Comparison of ENCODE assay signal across 15 mouse cellular contexts in the genomic region with DNA sequence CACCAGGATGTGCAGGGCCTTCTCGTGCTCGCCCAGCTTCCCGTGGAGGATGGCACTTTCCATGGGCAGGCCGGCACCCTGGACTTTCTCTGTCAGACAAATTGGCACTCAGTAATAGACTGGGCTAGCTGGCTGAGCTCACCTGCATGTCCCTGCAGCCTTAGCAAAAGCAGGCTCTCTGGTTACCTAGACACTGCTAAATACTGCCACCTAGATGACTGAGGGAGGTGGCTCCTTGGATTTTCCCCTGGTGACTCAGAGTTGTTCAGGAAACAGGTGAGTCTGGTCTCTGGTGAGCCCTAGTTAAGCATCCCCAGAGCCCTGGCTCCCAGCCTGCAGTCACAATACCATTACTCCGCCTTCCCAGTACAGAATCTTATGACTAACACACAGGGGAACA. TPM values are rescaled to one million over a fixed set of nuclear protein-coding genes. Genes with fewer than 3 reads are reported as not detected.
A peak's percentile ranks its signal among the peaks of the same experiment; 100 is the strongest.
DNase-seq lines count a peak whose midpoint lies in the region; ATAC-seq and TF ChIP-seq lines count a peak whose summit lies in the region.
"Had no signal": no experiment of that assay in that cellular context is flagged by ENCODE, and none has a peak within 500 bp of the region (broad histone marks: within the 10 kb centered on the region; RNA-seq: fewer than 3 reads in every experiment).

No protein-coding gene starts in this region.

- ATAC-seq in intestine, embryonic 16.5 days: peak; percentile 31; the same call in 1 of the 2 replicates
- ATAC-seq in intestine, embryonic 15.5 days: no peak
- ATAC-seq in lung, postnatal 0 days: no peak
- ATAC-seq in neural tube, embryonic 15.5 days (ENCODE audit: low FRiP score): 0 out of 2 replicates have a peak, but pooled peaks have one; percentile 32
- ATAC-seq: liver, postnatal 0 days had no signal

- no peak overlapping the region for H3K4me3 ChIP-seq in intestine, embryonic 16.5 days (ENCODE audit: low read length)
- H3K4me3 ChIP-seq in intestine, embryonic 15.5 days (replicated peaks): no peak overlapping the region
- no peak overlapping the region for H3K4me3 ChIP-seq in lung, postnatal 0 days (ENCODE audit: low read depth, low read length)
- no peak overlapping the region for H3K4me3 ChIP-seq in neural tube, embryonic 15.5 days (replicated peaks)
- H3K4me3 ChIP-seq in cerebellum, adult 2 months (replicated peaks; ENCODE audit: insufficient read depth, low read depth, low read length): no peak overlapping the region
- H3K4me3 ChIP-seq: erythroblast, embryonic 14.5 days; gastrocnemius, adult 2 months; heart, embryonic 10.5 days; limb, embryonic 12.5 days; stomach, embryonic 15.5 days had no signal

- TF ChIP-seq EP300 in lung, postnatal 0 days (IDR thresholded peaks at IDR 0.05): no peak

- no peaks in the 10 kb centered on the region for H3K4me1 ChIP-seq in intestine, embryonic 16.5 days (ENCODE audit: control insufficient read depth, insufficient read depth, low read length)
- H3K4me1 ChIP-seq in intestine, embryonic 15.5 days (replicated peaks): 0 out of 2 replicates have a peak, but pooled peaks cover under 1% of the 10 kb centered on the region
- H3K4me1 ChIP-seq in lung, postnatal 0 days (ENCODE audit: insufficient read depth, low read depth, low read length): no peaks in the 10 kb centered on the region
- H3K4me1 ChIP-seq in neural tube, embryonic 15.5 days: no peaks in the 10 kb centered on the region
- no peaks in the 10 kb centered on the region for H3K4me1 ChIP-seq in cerebellum, adult 2 months (ENCODE audit: control insufficient read depth, insufficient read depth, low read length)
- H3K4me1 ChIP-seq: limb, embryonic 12.5 days; stomach, embryonic 15.5 days had no signal

- no peak overlapping the region for H3K9ac ChIP-seq in intestine, embryonic 16.5 days (ENCODE audit: low read depth, low read length)
- no peak overlapping the region for H3K9ac ChIP-seq in intestine, embryonic 15.5 days
- no peak overlapping the region for H3K9ac ChIP-seq in lung, postnatal 0 days (replicated peaks; ENCODE audit: low read depth)
- H3K9ac ChIP-seq in neural tube, embryonic 15.5 days (replicated peaks): no peak overlapping the region
- H3K9ac ChIP-seq: limb, embryonic 12.5 days; liver, postnatal 0 days; stomach, embryonic 15.5 days had no signal

- H3K9me3 ChIP-seq in intestine, embryonic 16.5 days (ENCODE audit: control insufficient read depth, low read length): no peaks in the 10 kb centered on the region
- H3K9me3 ChIP-seq in intestine, embryonic 15.5 days: no peaks in the 10 kb centered on the region
- H3K9me3 ChIP-seq in lung, postnatal 0 days (ENCODE audit: low read length): no peaks in the 10 kb centered on the region
- no peaks in the 10 kb centered on the region for H3K9me3 ChIP-seq in neural tube, embryonic 15.5 days (replicated peaks)
- H3K9me3 ChIP-seq: heart, embryonic 10.5 days; limb, embryonic 12.5 days; stomach, embryonic 15.5 days had no signal

- WGBS in intestine, embryonic 16.5 days: 92% methylated on average over 5 of the region's 5 CpGs
- 93% methylated on average over 5 of the region's 5 CpGs for WGBS in intestine, embryonic 15.5 days
- 88% methylated on average over 5 of the region's 5 CpGs for WGBS in lung, postnatal 0 days
- 95% methylated on average over 5 of the region's 5 CpGs for WGBS in neural tube, embryonic 15.5 days
- WGBS in cerebellum, adult 2 months: 84% methylated on average over 5 of the region's 5 CpGs

- H3K27me3 ChIP-seq in intestine, embryonic 16.5 days (replicated peaks; ENCODE audit: control insufficient read depth, insufficient read depth, low read length): no peaks in the 10 kb centered on the region
- H3K27me3 ChIP-seq in intestine, embryonic 15.5 days (replicated peaks): no peaks in the 10 kb centered on the region
- H3K27me3 ChIP-seq in lung, postnatal 0 days (replicated peaks; ENCODE audit: insufficient read depth, low read length): no peaks in the 10 kb centered on the region
- H3K27me3 ChIP-seq in neural tube, embryonic 15.5 days (replicated peaks): no peaks in the 10 kb centered on the region
- no peaks in the 10 kb centered on the region for H3K27me3 ChIP-seq in cerebellum, adult 2 months (ENCODE audit: control insufficient read depth, insufficient read depth, low read length)
- H3K27me3 ChIP-seq: stomach, embryonic 15.5 days had no signal

- 0 out of 2 replicates have a peak, but pooled peaks cover 2% of the 10 kb centered on the region for H3K36me3 ChIP-seq in intestine, embryonic 16.5 days (ENCODE audit: control insufficient read depth, insufficient read depth, low read length)
- H3K36me3 ChIP-seq in intestine, embryonic 15.5 days: 0 out of 2 replicates have a peak, but pooled peaks cover 13% of the 10 kb centered on the region
- H3K36me3 ChIP-seq in lung, postnatal 0 days (ENCODE audit: insufficient read depth, low read length): peaks cover 25% of the 10 kb centered on the region
- peaks cover 80% of the 10 kb centered on the region for H3K36me3 ChIP-seq in neural tube, embryonic 15.5 days

- H3K27ac ChIP-seq in intestine, embryonic 16.5 days (ENCODE audit: low read length): no peak overlapping the region
- H3K27ac ChIP-seq in intestine, embryonic 15.5 days: no peak overlapping the region
- H3K27ac ChIP-seq in lung, postnatal 0 days (ENCODE audit: low read length): no peak overlapping the region
- H3K27ac ChIP-seq in neural tube, embryonic 15.5 days (replicated peaks): no peak overlapping the region
- H3K27ac ChIP-seq in cerebellum, adult 2 months (ENCODE audit: insufficient read depth, low read length): no peak overlapping the region
- H3K27ac ChIP-seq: gastrocnemius, adult 2 months; heart, embryonic 10.5 days; limb, embryonic 12.5 days; stomach, embryonic 15.5 days had no signal

- peak; percentile 37 for DNase-seq in lung, postnatal 0 days (ENCODE audit: low spot score)
- no peak for DNase-seq in lung, postnatal 4 days
- peak; percentile 27 for DNase-seq in brain, embryonic 14.5 days (ENCODE audit: low read depth)
- no peak for DNase-seq in cerebellum, adult 2 months
- DNase-seq: cerebellum, postnatal 36 days; gastrocnemius, adult 2 months; layer of hippocampus, adult 9-11 months; liver, postnatal 0 days had no signal

- no peak overlapping the region for H3K4me2 ChIP-seq in intestine, embryonic 16.5 days (ENCODE audit: low read depth, low read length)
- H3K4me2 ChIP-seq in intestine, embryonic 15.5 days (replicated peaks): no peak overlapping the region
- no peak overlapping the region for H3K4me2 ChIP-seq in lung, postnatal 0 days (replicated peaks; ENCODE audit: low read depth, low read length)
- H3K4me2 ChIP-seq in neural tube, embryonic 15.5 days: no peak overlapping the region
- H3K4me2 ChIP-seq: limb, embryonic 12.5 days; stomach, embryonic 15.5 days had no signal

- peak; percentile 56 for TF ChIP-seq CTCF in lung, postnatal 0 days (IDR thresholded peaks at IDR 0.05)
- TF ChIP-seq CTCF in brain, embryonic 14.5 days (IDR thresholded peaks at IDR 0.05; ENCODE audit: borderline replicate concordance, extremely low read depth, insufficient read depth, insufficient read length): peak; percentile 30; the same call in 1 of the 2 replicates
- TF ChIP-seq CTCF in cerebellum, adult 2 months (IDR thresholded peaks at IDR 0.05; ENCODE audit: borderline replicate concordance, insufficient read depth, low read depth, low read length): no peak

- TF ChIP-seq POLR2A in brain, embryonic 14.5 days (IDR thresholded peaks at IDR 0.05; ENCODE audit: borderline replicate concordance, extremely low read depth, insufficient read depth, insufficient read length, poor library complexity, severe bottlenecking): no peak
- TF ChIP-seq POLR2A in cerebellum, adult 2 months (IDR thresholded peaks at IDR 0.05; ENCODE audit: borderline replicate concordance, insufficient read depth, low read length): no peak

RNA-seq across cellular contexts. Expression of a gene that starts 46.5 kb away (rescaled TPM):
- 8.6 and 9.8 TPM in 2 replicates for polyA plus RNA-seq in intestine, embryonic 16.5 days (2015; fragmentation: Nextera tagmentation; extraction: Ambion mirVana)
- 8.3 and 9.1 TPM in 2 replicates for polyA plus RNA-seq in intestine, embryonic 15.5 days (2015; fragmentation: Nextera tagmentation; extraction: Ambion mirVana)
- polyA plus RNA-seq in lung, postnatal 0 days (2015; fragmentation: Nextera tagmentation; extraction: Ambion mirVana): 7.7 and 8.4 TPM in 2 replicates
- 30.4 and 36.0 TPM in 2 replicates for polyA plus RNA-seq in brain, embryonic 14.5 days (2012; rRNA removed)
- polyA plus RNA-seq in neural tube, embryonic 15.5 days (2015; fragmentation: Nextera tagmentation; extraction: Ambion mirVana): 13.2 and 14.4 TPM in 2 replicates
- polyA plus RNA-seq in cerebellum, adult 2 months (2012; rRNA removed): 37.8 and 39.7 TPM in 2 replicates

RNA-seq across cellular contexts. Expression of a gene that starts 46.6 kb away (rescaled TPM):
- polyA plus RNA-seq in intestine, embryonic 16.5 days (2015; fragmentation: Nextera tagmentation; extraction: Ambion mirVana): 22.3 and 23.6 TPM in 2 replicates
- polyA plus RNA-seq in intestine, embryonic 15.5 days (2015; fragmentation: Nextera tagmentation; extraction: Ambion mirVana): 23.2 and 25.8 TPM in 2 replicates
- polyA plus RNA-seq in lung, postnatal 0 days (2015; fragmentation: Nextera tagmentation; extraction: Ambion mirVana): 16.3 and 17.6 TPM in 2 replicates
- 32.3 and 33.8 TPM in 2 replicates for polyA plus RNA-seq in brain, embryonic 14.5 days (2012; rRNA removed)
- polyA plus RNA-seq in neural tube, embryonic 15.5 days (2015; fragmentation: Nextera tagmentation; extraction: Ambion mirVana): 39.7 and 41.4 TPM in 2 replicates
- polyA plus RNA-seq in cerebellum, adult 2 months (2012; rRNA removed): 25.8 and 26.5 TPM in 2 replicates

Comparison
In these comparisons a context has a peak if more than half of its experiments do, and no peak if none do; other contexts are left out.
1. ATAC-seq: peak in intestine, embryonic 16.5 days (single experiment) and neural tube, embryonic 15.5 days (single experiment); none in intestine, embryonic 15.5 days (single experiment) and lung, postnatal 0 days (single experiment).
2. DNase-seq: peak in lung, postnatal 0 days (single experiment) and brain, embryonic 14.5 days (single experiment); none in lung, postnatal 4 days (0 of 2) and cerebellum, adult 2 months (0 of 2).